Mouse (Mus musculus) right cerebral cortex, adult 2 months (tissue): ENCODE measurements around the gene Ddx1.
"Not testable (repeated sequence)": the region's sequence is repeated elsewhere in the genome, so short reads cannot be mapped to it uniquely, and the experiment has no call there.

Experiments
- DNase-seq, 2 experiments: peaks; one replicate each; pipeline ENCODE4 v3.0.0; 2021 to 2022; ENCODE audit warnings: low spot score in 2 of 2

Gene Ddx1

DNA sequence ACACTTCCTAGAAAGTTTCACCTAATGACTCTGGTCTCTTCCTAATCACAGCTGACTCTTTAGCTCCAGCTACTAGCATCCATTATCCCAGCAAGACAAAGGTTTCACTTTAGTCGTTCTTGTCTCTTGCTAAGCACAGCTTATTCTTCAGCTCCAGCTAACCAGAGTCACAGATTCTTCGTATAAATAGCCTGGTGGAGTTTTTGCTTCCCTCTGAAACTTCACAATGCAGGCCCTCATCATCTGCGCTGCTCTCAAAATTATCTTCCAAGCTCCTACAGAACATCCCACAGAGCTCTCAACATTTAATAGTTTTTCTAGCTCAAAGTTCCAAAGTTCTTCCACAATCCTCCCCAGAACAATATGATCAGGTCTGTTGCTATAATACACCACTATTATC lies 43.3 kb downstream of the Ddx1 start:
- no peak for DNase-seq

DNA sequence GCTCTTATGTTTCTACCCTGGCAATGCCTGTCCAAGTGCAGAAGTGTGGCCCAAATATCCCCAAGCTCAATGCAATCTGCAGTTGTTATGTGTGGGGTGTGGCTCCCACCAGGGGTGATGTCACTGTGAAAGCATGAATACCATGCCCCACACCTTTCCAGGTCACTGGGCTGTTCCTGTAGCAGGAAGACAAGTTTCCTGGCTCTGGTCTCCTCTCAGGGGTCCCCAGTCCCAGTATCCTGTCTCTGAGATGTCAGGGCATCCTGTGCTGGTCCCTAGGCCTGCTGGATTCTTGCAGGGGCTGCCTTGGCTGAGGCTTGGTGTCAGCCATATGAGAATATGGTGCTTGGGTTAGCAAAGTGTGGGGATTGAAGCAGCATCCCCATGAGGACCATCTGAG lies 46.7 kb downstream of the Ddx1 start:
- no peak for DNase-seq

DNA sequence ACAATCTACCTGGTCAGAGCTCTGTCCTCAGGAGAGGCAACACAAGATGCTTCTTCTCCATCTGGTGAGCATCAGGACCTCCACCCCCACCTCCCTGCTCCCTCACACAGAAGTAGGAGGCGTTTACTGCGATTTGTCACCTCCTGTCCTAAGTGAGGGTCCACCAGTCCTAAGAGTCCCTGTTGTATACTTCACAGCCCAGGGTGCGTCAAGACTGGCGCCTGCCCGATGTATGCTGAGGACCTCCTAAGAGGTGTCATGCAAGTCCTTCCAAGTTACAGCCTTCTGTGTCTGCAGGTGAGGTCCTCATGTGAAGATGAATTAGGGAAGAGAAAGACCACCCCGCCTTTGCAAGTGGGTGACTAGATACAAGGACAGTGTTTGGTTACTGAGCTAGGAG lies 48.4 kb downstream of the Ddx1 start:
- no peak for DNase-seq

DNA sequence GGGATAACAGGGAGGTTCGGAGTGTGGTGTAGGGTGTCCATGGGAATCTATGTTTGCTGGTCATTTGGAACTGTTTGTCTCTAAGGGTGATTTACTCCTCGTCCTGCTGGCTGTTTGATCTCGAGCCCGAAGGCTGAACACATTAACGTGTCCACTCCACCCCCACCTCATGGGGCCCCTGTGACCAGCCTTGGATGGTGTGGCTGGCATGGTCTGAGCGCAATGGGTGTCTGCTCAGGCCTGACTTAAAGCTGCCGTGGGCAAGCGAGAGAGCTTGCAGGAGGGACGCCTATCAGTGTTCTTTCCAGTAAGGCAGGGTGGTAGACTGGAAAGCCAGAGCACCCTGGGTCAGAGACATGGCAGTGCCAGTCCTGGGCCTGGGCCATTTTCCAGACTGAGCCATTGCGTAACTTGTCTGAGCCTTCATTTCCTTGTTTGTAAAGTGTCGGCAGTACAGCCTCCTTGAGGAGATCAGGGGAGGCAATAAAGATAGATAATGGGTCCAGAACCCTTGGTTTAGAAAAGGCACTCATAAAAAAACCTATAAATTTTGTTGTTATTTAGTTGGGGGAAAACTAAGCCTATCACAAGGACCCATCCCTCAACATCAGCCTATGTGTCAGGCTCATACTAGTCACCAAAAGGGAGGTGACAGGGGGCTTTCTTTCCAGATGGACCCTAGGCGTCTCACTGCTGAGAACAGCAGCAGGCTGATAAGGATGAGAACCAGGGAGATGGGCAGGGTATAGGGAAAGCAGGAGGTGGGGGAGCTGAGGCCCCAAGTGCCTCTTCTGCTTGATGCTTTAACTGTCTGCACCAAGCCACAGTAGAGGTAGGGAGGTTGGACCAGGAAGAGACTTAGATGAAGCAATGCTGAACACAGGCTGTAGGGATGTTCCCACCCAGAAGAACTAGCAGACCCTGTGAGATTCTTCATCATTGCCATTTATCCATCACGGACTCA lies 49.4 kb downstream of the Ddx1 start:
- no peak for DNase-seq

DNA sequence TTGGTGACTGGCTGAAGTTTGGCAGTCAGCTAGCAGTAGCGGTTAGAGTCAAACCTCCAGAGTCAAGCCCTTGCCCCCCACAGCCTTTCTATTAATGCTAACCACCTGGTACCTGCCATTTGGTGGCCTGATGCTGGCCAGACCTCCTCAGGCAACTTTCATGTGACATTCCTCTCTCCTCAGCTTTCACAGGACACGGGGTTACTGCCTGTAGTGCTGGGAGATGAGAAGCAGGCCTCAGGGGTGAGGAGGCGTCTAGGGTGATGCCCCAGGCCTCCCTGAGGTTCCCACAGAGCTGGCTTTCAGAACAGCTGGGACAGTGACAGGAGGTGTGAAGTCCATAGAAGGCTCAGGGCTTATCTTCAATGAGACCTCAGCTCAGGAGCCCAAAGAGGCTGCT lies 50.9 kb downstream of the Ddx1 start:
- no peak for DNase-seq

DNA sequence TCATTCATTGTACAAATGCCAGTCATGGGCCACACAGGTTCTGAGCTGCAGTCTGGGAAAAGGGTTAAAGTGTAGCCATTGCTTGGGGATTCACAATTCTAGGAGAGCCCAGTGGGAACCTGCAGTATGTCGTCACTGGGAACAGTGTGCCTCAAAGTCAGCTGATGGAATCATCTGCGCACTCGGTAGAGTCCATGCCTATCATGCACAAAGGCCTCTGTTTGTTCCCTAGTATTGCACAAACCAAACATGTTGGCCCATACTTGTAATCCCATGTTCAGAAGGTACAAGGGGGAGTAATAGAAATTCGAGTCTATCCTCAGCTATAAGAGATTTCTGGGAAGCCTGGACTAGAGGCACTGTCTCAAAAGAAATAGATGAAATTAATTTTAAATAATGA lies 52.9 kb downstream of the Ddx1 start:
- DNase-seq, result no peak

DNA sequence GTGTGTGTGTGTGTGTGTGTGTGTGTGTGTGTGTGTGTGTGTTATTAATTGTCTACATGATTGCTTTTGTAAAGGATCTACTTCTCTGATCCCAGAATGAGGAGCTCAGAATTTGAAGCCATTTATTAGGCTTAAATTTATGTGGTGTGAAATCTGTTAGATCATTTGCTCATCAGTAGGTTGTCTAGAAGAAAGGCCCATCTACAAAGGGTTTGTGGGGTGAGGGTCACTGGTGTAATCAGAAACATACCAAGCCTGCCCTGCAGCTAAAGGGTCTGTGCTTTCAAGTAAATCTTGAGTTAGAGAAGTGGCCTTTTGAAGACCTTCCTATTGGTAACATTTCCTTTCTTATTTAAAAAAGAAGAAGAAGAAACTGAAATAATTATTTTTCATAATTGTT lies 53.5 kb downstream of the Ddx1 start:
- no peak for DNase-seq

DNA sequence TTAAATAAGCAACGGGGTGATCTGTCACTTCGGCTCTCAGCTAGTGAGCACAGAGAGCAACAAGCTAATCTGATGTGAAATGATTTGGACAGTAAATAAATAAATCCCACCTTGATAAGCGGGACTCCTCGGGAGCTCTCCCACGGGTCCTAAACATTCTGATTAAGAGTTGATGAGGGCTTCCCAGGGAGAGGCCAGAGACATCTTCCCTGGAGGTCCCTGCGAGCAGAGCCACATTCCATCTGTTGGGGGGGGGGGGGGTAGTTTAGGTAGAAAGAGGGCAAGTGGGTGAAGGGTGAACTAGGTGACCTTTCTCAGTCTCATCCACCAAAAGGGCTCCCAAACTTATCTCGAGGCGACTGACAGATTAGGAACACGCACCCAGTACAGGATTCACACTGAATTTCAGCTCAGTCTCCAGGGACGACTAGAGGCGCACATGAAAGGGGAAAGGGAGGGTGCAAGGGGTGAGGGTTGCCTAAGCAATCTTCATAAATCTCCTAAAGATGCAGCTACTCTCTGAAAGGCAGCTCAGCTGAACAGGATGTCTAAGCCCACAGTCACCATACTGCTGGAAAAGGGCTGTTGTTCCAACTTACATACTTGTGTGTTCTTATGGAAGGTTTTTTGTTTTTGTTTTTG lies 60.8 kb downstream of the Ddx1 start:
- DNase-seq, result no peak

DNA sequence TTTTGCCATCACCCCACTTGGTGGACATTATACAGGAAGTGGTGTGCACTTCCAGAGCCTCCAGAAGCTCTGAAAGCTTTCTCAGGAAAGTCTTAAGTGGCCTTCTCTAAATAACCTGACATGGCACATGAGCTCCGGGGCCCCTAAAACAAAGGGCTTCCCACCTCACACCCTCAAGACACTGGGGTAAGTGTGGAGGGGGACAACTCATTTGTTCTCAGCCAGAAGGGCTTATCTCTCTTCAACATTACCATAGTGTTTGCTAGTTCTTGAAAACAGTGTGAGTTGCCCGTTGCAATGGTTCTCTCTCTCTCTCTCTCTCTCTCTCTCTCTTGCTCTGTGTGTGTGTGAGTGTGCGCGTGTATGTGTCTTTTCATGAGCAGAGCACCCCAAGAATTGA lies 62.8 kb downstream of the Ddx1 start:
- no peak for DNase-seq

DNA sequence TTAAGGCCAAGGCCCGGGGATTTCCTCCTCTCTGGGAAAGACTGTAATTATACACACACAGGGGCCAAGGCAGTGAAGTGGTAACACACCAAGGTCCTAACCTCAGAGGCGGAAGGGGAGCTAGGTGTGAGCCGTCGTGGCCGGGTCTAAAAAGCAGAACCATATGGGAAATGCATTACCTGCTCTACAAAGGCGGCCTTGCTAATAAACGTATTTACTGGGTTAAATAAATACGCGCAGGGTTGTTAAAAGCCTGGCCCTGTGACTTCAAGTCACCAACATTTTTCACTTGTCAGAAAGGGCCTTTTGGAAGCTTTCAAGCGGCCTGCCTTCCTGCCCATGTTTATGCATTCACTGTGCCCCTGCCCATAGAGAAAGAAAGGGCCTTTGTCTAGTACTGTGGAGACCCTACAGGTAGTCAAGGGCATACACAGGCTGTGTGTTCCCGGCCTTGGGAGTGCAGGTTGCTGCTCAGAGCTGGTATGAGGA lies 64.1 kb downstream of the Ddx1 start:
- no peak for DNase-seq

DNA sequence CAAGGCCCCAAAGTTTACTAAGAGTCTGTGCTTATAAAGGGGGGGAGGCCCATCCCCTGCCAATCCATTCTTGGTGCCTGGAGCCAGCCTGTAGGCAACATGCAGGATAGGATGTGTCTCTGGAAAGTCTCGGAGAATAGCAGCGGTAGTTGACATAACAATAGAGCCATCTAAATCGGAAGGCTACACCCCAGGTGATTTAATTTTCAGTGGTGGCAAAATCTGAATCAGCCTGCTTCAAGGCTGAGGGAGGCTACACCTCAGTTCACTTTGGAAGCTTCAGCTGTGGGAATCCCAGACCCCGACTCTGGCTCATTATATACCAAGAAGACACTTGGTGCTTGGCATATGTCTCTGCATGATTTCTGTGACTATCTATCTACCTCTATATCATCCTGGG lies 64.9 kb downstream of the Ddx1 start:
- not testable (repeated sequence) for DNase-seq

DNA sequence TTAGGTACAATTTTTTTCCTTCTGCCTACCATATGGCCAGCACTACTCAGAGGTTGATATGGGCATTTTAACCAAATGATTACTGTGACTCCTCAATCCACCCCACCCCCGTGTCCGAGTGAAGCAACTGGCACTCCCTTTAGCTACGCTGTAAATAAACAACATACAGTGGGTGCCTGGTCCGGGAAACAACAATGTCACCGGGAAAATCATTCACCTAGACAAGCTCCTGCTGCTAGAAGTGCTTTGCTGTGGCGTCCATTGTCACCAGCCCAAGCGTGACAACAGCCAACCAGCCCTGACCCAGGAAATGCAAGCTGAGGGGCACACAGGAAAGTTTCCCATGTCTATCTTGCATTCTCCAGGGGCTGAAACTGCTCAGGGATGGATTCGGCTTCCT lies 66.8 kb downstream of the Ddx1 start:
- no peak for DNase-seq

DNA sequence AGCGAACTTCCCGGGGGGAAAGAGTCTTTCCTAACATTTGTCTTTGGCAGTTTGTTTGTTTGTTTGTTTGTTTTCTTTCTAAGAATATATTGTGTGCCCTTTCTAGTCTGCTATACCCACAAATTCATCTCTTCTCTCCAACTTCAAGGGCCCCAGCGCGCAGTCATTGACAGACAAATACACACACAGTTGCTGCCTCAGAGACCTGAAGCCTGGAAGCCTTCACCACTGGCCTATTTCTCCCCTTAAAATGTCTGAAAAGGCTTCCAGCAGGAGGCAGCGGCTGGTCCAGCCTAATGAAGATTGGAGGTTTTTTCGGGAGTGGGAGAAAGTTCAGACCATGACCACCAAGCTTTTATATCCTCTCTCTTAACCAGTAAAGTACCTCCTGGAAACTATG lies 67.3 kb downstream of the Ddx1 start:
- DNase-seq, result no peak

DNA sequence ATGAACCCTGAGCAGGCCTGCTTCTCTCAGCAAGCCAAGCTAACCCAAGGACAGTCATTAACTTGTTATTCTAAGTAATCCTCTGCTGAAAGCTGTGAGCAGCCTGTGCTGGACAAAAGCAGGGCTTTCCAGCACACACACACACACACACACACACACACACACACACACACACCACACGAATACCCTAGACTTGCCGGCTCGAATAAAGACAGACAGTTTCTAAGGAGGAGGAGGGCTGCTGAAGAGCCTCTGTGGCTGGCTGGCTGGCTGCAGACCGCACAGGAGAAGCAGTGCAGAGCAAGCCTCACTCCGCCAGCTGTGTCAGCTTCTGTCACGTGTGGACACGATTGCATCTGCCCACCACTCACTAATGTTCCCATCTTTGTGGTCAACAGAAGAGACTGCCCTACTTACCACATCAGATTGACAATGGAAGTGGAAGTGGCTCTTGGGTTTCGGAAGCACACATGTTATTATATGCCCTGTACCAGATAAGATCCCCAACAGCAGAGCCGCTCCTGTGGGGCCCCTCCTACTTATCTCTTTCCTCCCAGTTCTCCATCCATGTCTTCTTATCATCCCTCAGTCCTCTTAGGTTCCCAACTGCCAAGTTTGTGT lies 68.2 kb downstream of the Ddx1 start:
- DNase-seq, result peak; percentile 26 to 49

DNA sequence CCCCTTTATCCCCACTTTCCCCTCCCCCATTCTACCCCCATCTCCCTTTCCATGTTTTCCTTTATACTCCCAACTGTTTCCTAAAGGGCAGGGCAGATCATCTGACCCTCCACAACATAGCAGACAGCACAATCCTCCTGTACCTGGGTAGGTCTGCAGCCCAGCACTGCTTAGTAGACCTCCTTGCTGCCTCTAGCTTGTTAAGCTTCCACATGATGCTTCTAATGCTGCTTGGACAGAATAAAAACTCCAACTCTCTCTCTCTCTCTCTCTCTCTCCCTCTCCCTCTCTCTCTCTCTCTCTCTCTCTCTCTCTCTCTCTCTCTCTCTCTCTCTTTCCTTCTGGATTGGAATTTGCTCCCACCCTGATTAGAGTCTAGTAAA lies 68.7 kb downstream of the Ddx1 start:
- DNase-seq, result no peak

DNA sequence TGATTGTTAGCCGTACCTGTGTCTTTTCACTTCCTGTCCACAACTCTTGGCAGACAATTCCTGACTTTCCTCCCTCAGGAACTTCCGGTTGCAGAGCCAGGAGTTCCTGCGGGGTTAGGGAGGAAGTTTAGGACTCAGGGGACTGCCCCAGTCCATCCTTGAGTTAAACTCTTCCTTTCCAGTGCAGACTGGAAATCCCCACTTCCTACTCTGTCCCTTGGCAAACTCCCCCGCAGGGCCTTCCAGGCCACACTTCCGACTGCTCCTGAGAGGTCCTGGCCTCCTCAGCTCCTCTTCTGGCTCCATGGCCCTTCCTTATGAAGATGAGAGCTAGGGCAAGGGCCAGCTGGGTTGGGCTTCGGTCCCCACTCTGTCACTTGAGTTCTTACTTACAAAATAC lies 71.4 kb downstream of the Ddx1 start:
- DNase-seq, result no peak

DNA sequence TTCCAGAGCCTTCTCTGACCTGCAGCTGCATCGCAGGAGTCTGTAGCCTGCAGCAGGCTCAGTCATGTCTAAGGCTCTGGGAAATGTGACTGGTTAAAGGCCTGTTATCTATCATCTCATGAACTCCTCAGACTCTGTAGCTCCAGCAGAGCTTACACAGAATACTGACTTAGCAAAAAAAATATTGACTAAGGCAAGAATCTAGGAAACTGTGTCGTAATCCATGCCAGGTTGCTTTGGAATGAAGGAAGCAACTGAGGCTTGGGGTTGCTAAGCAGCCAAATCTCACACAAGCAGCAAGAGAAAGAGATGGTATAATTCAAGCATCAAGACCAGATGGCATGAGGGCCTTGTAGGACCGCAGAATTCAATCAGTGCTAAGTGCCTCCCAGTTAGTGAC lies 72.1 kb downstream of the Ddx1 start:
- peak; percentile 20 to 37 for DNase-seq

DNA sequence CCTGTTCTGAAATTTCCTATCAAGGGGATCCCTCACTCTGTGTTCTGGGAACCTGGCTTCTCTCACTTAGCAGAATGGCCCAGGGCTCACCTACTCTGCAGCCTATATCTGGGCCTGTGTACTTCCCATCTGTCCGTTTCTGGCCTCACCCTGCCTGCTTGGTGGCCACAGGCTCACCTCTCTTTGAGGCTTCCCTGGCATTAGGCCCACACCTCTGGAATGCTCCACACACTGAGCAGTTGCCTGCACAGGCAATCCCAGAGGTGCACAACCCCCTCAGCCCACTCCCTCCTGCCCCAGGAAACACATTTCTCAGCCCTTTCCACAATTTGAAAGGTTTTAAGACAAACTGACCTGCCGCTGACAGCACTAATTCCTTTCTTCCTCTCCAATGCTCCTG lies 72.9 kb downstream of the Ddx1 start:
- no peak for DNase-seq

DNA sequence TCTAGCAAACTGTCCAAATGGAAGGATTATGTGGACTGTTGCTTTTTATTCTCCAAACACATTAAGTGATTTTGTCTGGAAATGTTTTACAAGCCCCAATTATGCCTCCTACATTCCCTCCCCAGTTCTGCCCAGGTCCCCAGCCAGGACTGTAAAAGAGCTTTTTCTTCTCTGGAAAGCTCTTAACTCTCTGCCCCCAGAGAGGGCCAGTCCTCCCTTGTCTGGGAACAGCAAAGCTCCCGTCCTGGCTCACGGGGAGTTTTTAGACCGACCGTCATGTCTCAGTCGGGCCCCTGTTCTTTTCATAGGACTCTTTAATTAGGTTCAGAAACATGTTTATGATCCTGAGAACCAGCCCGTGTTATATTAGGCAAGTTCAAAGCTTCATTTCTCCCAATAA lies 75.0 kb downstream of the Ddx1 start:
- DNase-seq, result no peak

DNA sequence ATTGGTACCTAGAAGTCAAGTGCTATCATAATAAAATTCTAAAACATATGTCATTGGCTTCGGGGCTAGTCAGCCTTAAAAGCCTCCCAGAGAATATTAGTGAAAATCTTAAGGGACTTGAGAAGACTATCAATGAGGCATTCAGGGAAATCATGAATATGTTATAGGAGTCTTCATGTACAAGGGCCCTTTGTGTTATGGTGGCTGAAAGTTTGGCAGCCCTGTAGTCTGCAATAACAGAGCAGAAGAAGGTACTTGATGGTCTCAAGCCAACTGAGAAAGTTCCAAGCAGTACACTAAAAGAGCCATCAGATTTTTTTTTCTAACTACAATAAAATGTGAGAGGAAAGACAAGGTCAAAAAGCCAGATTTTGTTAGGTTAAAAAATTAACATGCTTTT lies 80.9 kb downstream of the Ddx1 start:
- no peak for DNase-seq

DNA sequence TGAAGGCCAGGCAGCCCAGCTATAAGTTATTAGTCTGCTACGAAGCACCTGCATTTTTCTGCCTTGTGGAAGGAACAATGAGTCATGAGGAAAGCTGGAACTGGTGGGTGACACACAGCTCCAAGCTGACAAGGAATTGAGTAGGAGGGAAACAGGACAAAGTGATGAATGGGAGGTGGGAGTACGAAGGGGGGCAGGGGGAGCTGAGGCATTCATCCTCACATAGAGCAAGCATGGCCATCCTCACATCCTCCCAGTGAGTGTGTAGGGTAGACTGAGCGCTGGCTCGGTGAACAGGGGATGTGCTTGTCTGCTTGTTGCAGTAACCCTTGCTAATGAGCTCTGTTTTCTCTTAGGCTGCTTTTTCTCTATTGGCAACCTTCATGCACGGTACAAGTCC lies 81.9 kb downstream of the Ddx1 start:
- DNase-seq, result peak; percentile 74 to 80
